Mouse (Mus musculus): ENCODE results near the gene Mvb12a.

DNA sequence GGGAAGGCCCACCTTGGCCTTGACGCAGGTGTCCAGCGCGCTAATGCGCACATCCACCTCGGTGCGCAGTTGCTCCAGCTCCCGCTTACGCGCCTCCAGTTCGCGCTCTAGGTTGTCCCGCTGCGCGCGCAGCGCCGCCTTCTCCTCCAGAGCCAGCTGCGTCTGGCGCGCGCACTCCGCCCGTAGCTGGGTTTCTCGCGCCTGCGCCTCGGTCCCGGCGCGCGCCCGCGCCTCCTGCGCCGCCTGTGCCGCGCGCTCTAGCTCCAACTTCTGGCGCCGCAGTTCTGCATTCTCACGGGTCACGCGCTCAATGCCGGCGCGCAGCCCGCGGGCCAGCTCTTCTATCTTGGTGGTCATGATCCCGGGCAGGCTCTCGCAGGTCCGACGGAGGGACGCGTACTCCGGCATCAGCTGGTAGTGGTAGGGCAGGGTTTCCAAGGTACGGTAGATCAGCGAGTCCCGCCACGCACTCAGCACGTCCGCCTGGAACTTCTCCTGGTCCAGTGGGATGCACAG lies 35.1 kb upstream of the Mvb12a start:
- TF ChIP-seq POLR2A (IDR thresholded peaks at IDR 0.05; ENCODE audit: low read depth, low read length) (no peak), CTCF (IDR thresholded peaks at IDR 0.05; ENCODE audit: extremely low read depth, insufficient read length, insufficient replicate concordance, low read depth, low read length) (no peak)
